Mouse (Mus musculus) E14TG2a.4 (cell line): Measurements from ENCODE around the gene Ran.
"Not testable (repeated sequence)": the region's sequence is repeated elsewhere in the genome, so short reads cannot be mapped to it uniquely, and the experiment has no call there.

Experiments
- CTCF ChIP-seq: conservative IDR thresholded peaks from 2 replicates; pipeline ENCODE4 v1.5.1; 2014; ENCODE audit warnings: low read length
- POU5F1 ChIP-seq: IDR thresholded peaks from 2 replicates; pipeline ENCODE4 v1.6.1; 2014; ENCODE audit warnings: low read length, borderline replicate concordance

GRCm38 (mm10) chr5:128977466-128977865 lies 42.4 kb upstream of the Ran start:
- TF ChIP-seq CTCF, POU5F1: not testable (repeated sequence)
